Mouse (Mus musculus) heart, embryonic 13.5 days (tissue): ENCODE results near the gene Sim2. TPM values are rescaled to one million over a fixed set of nuclear protein-coding genes. Genes with fewer than 3 reads are reported as not detected.

Experiments
- ATAC-seq: fragments of 200-750 bp; cut with Nextera tagmentation; 2 replicates; pipeline ENCODE4 v1.8.0; 2017; ENCODE audit warnings: moderate TSS enrichment; ENCODE audit not compliant: insufficient number of reproducible peaks, low FRiP score, low TSS enrichment; ENCODE audit errors: extremely low read depth
- H3K27ac ChIP-seq: fragments of 300-500 bp; sonication (generic); replicated peaks from 2 replicates; pipeline ENCODE4 v1.5.1; 2015; ENCODE audit warnings: moderate library complexity, mild to moderate bottlenecking, inconsistent platforms
- H3K27me3 ChIP-seq: fragments of 300-500 bp; sonication (generic); replicated peaks from 2 replicates; pipeline ENCODE4 v1.6.1; 2015; ENCODE audit warnings: mild to moderate bottlenecking, inconsistent platforms
- H3K36me3 ChIP-seq: fragments of 300-500 bp; sonication (generic); 2 replicates; pipeline ENCODE4 v1.6.1; 2015; ENCODE audit warnings: mild to moderate bottlenecking, inconsistent platforms
- H3K4me1 ChIP-seq: fragments of 300-500 bp; sonication (generic); 2 replicates; pipeline ENCODE4 v1.6.1; 2015; ENCODE audit warnings: inconsistent platforms
- H3K4me2 ChIP-seq: fragments of 300-500 bp; sonication (generic); 2 replicates; pipeline ENCODE4 v1.6.1; 2015; ENCODE audit warnings: inconsistent platforms, mild to moderate bottlenecking, moderate library complexity
- H3K4me3 ChIP-seq: fragments of 300-500 bp; sonication (generic); 2 replicates; pipeline ENCODE4 v1.5.1; 2015; ENCODE audit warnings: moderate library complexity, mild to moderate bottlenecking, inconsistent platforms
- H3K9ac ChIP-seq: fragments of 300-500 bp; sonication (generic); 2 replicates; pipeline ENCODE4 v1.6.1; 2015; ENCODE audit warnings: inconsistent platforms, mild to moderate bottlenecking, moderate library complexity
- H3K9me3 ChIP-seq: fragments of 300-500 bp; sonication (generic); 2 replicates; pipeline ENCODE4 v1.6.1; 2016; ENCODE audit warnings: inconsistent platforms
- WGBS: fragments of 180-500 bp; shearing (Covaris S2); methylation state at CpG from one replicate; pipeline ENCODE4 v1.1.7; 2015; ENCODE audit warnings: mixed read lengths; 5-methylcytosine and 5-hydroxymethylcytosine counted together
- polyA plus RNA-seq: library from polyadenylated mRNA; unstranded; fragments of >200 nt; fragmentation: Nextera tagmentation; extraction: Ambion mirVana; gene quantifications from 2 replicates; pipeline ENCODE4 v1.2.1, GENCODE M21; 2015

Sim2 gene
- polyA plus RNA-seq: 0.07 and 0.08 TPM in 2 replicates

- peak within 1 kb of the TSS; percentile 53 for H3K4me3 ChIP-seq
- no peaks in the 10 kb centered on the region for H3K36me3 ChIP-seq
- H3K9me3 ChIP-seq: no peaks in the 10 kb centered on the region
- no peak within 1 kb of the TSS for H3K27ac ChIP-seq
- peaks cover 98% of the 10 kb centered on the region for H3K27me3 ChIP-seq
- H3K9ac ChIP-seq: peak within 1 kb of the TSS; percentile 40; the same call in 1 of the 2 replicates
- ATAC-seq: no peak
- H3K4me1 ChIP-seq: peaks cover 31% of the 10 kb centered on the region
- peak within 1 kb of the TSS; percentile 75 for H3K4me2 ChIP-seq
- WGBS: under 1% methylated on average over 93 of the region's 96 CpGs
These were observed at the start of gene Sim2 for GRCm38 (mm10) chr16:94084711-94085602. TSS of gene Sim2 (plus strand) at chr16:94084931.

DNA sequence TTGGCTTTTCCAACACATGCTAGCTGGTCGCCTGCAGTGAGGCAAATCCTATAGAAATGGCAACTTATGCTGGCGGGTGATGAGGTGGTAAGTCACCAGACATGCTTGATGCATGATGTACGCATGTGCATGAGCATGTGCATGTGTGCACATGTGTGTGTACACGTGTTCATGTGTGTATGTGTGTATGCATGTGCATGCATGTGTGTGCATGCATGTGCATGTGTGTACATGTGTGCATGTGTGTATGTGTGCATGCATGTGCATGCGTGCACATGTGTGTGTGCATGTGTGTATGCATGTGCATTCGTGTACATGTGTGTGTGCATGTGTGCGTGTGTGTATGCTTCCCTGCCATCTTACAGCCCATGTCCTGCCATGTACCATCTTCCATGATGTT is 47.5 kb upstream of the Sim2 start:
- Histone ChIP-seq H3K4me3 (no peak overlapping the region), H3K27me3 (peaks cover 43% of the 10 kb centered on the region), H3K36me3 (no peaks in the 10 kb centered on the region), H3K9me3 (no peaks in the 10 kb centered on the region), H3K27ac (no peak overlapping the region), H3K4me1 (peaks cover 11% of the 10 kb centered on the region), H3K9ac (no peak overlapping the region), H3K4me2 (no peak overlapping the region)
- WGBS: 80% methylated on average over 7 of the region's 7 CpGs
- ATAC-seq: no peak

DNA sequence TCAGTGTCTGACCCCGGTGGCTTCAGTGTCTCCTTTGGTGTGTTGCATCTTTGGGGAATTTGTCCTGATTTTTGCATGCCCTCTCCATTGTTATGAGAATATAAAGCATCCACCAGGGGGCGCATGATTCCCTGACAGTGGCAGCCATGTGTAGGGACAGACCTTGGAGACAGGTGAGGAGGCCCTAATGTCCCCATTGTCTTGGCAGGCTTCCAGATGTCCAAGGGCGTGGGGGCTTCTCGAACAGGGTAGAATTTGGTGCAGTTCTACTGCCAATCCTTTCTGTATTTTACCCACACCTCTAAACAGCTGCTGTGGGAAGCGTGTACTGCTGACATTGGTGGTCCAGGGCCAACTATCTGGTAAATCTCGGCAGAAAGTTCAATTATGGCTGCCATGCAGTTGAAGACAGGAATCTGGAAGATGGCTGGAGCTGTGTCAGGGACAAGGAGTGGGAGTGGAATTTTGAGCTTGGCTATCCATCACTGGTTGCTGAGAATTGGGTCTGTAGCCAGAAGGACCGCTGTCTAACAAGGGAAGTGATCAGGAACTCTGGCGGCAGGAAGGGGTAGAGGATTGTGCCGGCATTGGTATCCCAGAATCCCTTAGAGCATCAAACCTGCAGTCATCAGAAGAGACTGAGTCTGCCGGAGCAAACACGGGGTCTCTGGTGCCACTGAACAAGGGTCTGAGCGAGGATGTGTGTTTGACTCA is 46.3 kb upstream of the Sim2 start:
- no peak overlapping the region for H3K4me3 ChIP-seq
- H3K27ac ChIP-seq: no peak overlapping the region
- no peaks in the 10 kb centered on the region for H3K9me3 ChIP-seq
- H3K9ac ChIP-seq: no peak overlapping the region
- H3K4me1 ChIP-seq: peaks cover 11% of the 10 kb centered on the region
- H3K4me2 ChIP-seq: no peak overlapping the region
- H3K36me3 ChIP-seq: no peaks in the 10 kb centered on the region
- peaks cover 48% of the 10 kb centered on the region for H3K27me3 ChIP-seq
- 53% methylated on average over 12 of the region's 12 CpGs for WGBS
- no peak for ATAC-seq

GRCm38 (mm10) chr16:94038986-94039341 is 45.8 kb upstream of the Sim2 start:
- Histone ChIP-seq H3K27ac (no peak overlapping the region), H3K4me2 (no peak overlapping the region), H3K36me3 (no peaks in the 10 kb centered on the region), H3K27me3 (peaks cover 48% of the 10 kb centered on the region), H3K4me1 (peaks cover 11% of the 10 kb centered on the region), H3K9me3 (no peaks in the 10 kb centered on the region), H3K9ac (no peak overlapping the region), H3K4me3 (no peak overlapping the region)
- WGBS: 78% methylated on average over 9 of the region's 9 CpGs
- no peak for ATAC-seq

GRCm38 (mm10) chr16:94040485-94040884 is 44.2 kb upstream of the Sim2 start:
- no peaks in the 10 kb centered on the region for H3K9me3 ChIP-seq
- H3K27ac ChIP-seq: no peak overlapping the region
- H3K36me3 ChIP-seq: no peaks in the 10 kb centered on the region
- H3K27me3 ChIP-seq: peaks cover 46% of the 10 kb centered on the region
- WGBS: 31% methylated on average over 16 of the region's 16 CpGs
- peak overlapping the region; percentile 52 for H3K4me2 ChIP-seq
- H3K4me3 ChIP-seq: peak overlapping the region; percentile 17
- 0 out of 2 replicates have a peak overlapping the region, but pooled peaks have one; percentile 14 for H3K9ac ChIP-seq
- peaks cover 14% of the 10 kb centered on the region for H3K4me1 ChIP-seq
- no peak for ATAC-seq

DNA sequence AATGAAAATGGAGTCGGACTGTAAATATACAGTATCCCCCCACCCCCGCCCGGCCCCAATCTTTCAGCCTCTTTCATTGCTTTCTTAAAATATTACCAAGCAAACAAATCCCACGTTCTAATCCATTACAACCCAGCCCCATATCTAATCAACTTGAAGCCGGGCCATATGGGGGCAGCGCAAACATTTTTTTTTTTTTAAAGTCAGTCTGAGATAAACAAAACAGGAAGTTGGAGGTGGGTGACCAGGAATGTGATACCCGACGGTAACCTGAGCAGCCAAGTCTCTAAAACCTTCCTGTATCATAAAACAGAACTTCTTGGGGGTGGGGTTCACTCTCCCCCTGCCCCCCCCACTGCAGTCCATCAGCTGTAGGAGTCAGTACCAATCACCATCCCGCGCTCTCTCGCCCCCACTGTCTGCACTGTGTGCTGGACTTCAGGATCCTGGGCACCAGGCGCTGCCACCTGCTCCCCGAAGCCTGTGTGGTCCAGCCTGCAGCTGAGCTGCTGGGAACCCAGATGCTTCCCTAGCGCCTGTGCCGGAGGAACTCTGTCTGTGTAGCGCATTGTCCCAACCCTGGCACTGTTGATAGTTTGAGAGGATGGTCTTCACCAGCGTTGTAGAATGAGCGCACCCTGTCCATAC is 43.5 kb upstream of the Sim2 start:
- H3K4me2 ChIP-seq: peak overlapping the region; percentile 52
- no peak for ATAC-seq
- H3K36me3 ChIP-seq: no peaks in the 10 kb centered on the region
- no peak overlapping the region for H3K9ac ChIP-seq
- 40% methylated on average over 18 of the region's 18 CpGs for WGBS
- H3K27me3 ChIP-seq: peaks cover 40% of the 10 kb centered on the region
- peak overlapping the region; percentile 17 for H3K4me3 ChIP-seq
- peaks cover 14% of the 10 kb centered on the region for H3K4me1 ChIP-seq
- H3K27ac ChIP-seq: no peak overlapping the region
- no peaks in the 10 kb centered on the region for H3K9me3 ChIP-seq

DNA sequence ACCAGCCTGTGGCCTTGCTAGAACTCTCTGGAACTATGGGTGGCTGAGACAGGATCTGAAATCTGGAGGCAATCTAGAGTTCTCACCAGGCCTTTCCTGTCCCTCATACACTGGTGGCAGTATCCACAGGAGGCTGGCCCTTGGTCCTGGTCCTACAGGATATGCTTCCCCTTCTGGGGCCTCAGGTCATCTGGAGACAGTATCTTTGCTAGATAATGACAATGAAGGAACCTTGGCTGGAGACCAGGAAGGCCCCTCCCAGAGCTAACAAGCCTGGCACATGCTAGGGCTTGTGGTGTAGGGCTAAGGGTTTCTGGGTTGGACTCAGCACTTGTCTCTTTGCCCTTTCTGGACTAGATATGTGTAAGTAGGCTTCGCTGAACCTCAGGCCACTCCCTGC is 40.9 kb upstream of the Sim2 start:
- Histone ChIP-seq H3K4me1 (peaks cover 14% of the 10 kb centered on the region), H3K36me3 (no peaks in the 10 kb centered on the region), H3K9me3 (no peaks in the 10 kb centered on the region), H3K4me3 (no peak overlapping the region), H3K9ac (no peak overlapping the region), H3K27ac (no peak overlapping the region), H3K27me3 (peaks cover 34% of the 10 kb centered on the region), H3K4me2 (no peak overlapping the region)
- 71% methylated on average over 1 of the region's 1 CpGs for WGBS
- ATAC-seq: no peak

DNA sequence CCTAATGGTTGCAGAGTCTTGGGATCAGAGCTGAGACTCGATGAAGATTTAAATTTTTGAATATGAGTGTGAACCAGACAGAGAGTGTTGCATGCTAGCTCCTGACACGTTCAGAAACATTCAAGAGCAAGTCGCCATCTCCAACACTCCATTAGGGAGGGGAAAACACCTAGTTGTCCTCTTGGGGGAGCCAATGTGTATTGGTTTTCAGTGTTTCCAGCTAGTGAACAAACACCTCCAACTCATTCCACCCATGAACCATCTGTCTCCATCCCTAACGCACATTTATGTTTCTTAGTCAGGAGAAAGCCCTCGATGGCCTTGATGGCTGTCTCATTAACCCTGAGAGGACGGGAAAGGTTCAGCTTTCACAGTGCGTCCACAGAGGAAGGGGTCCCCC is 39.7 kb upstream of the Sim2 start:
- 40% methylated on average over 7 of the region's 7 CpGs for WGBS
- no peak for ATAC-seq
- Histone ChIP-seq H3K4me1 (peaks cover 14% of the 10 kb centered on the region), H3K4me2 (no peak overlapping the region), H3K9me3 (no peaks in the 10 kb centered on the region), H3K36me3 (no peaks in the 10 kb centered on the region), H3K9ac (no peak overlapping the region), H3K27ac (no peak overlapping the region), H3K27me3 (peaks cover 23% of the 10 kb centered on the region), H3K4me3 (no peak overlapping the region)

GRCm38 (mm10) chr16:94050368-94050767 is 34.4 kb upstream of the Sim2 start:
- no peak for ATAC-seq

GRCm38 (mm10) chr16:94055176-94055575 is 29.6 kb upstream of the Sim2 start:
- Histone ChIP-seq H3K9ac (no peak overlapping the region), H3K36me3 (no peaks in the 10 kb centered on the region), H3K27ac (no peak overlapping the region), H3K4me2 (no peak overlapping the region), H3K27me3 (no peaks in the 10 kb centered on the region; the same call in 1 of the 2 replicates), H3K4me1 (0 out of 2 replicates have a peak, but pooled peaks cover 6% of the 10 kb centered on the region), H3K9me3 (no peaks in the 10 kb centered on the region), H3K4me3 (no peak overlapping the region)
- 83% methylated on average over 12 of the region's 12 CpGs for WGBS
- ATAC-seq: no peak

More at GRCm38 (mm10) chr16:94050368-94050767, 34.4 kb upstream of the Sim2 start:
- Histone ChIP-seq H3K4me1 (no peaks in the 10 kb centered on the region), H3K27ac (no peak overlapping the region), H3K4me2 (no peak overlapping the region), H3K36me3 (no peaks in the 10 kb centered on the region), H3K9me3 (no peaks in the 10 kb centered on the region), H3K27me3 (no peaks in the 10 kb centered on the region; the same call in 1 of the 2 replicates), H3K9ac (no peak overlapping the region), H3K4me3 (no peak overlapping the region)
- 82% methylated on average over 3 of the region's 3 CpGs for WGBS

- ATAC-seq: no peak
- no peak overlapping the region for H3K4me2 ChIP-seq
These were observed 29.2 kb upstream of the Sim2 start for GRCm38 (mm10) chr16:94055576-94055975.

More at GRCm38 (mm10) chr16:94055576-94055975, 29.2 kb upstream of the Sim2 start:
- no peak overlapping the region for H3K27ac ChIP-seq
- H3K4me1 ChIP-seq: 0 out of 2 replicates have a peak, but pooled peaks cover 6% of the 10 kb centered on the region
- H3K9ac ChIP-seq: no peak overlapping the region
- WGBS: 64% methylated on average over 8 of the region's 8 CpGs
- H3K27me3 ChIP-seq: no peaks in the 10 kb centered on the region; the same call in 1 of the 2 replicates
- H3K9me3 ChIP-seq: no peaks in the 10 kb centered on the region
- H3K36me3 ChIP-seq: no peaks in the 10 kb centered on the region
- no peak overlapping the region for H3K4me3 ChIP-seq
